Mouse (Mus musculus): Measurements from ENCODE around the gene Pld1.

Gene Pld1

DNA sequence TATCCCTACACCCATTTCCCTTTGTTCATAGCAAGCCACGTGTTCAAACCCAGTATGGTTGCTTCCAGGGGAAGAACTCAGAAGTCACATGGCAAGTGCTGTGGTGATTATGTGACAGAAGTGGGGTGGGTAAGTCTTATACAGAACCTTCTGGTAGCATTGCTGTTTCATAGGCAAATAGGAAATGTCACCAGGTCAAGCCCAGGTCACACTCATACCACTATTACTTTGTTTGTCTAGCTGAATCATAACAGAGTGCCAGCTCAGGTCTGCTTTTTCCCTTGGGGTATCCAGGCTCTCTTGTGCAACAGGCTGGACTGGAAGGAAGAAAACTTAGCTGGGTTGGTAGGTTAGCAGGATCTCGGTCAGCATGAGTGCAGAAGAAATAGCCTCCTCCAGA lies 219.5 kb downstream of the Pld1 start:
- DNase-seq (ENCODE audit: low spot score in 2 of 2) = no peak

DNA sequence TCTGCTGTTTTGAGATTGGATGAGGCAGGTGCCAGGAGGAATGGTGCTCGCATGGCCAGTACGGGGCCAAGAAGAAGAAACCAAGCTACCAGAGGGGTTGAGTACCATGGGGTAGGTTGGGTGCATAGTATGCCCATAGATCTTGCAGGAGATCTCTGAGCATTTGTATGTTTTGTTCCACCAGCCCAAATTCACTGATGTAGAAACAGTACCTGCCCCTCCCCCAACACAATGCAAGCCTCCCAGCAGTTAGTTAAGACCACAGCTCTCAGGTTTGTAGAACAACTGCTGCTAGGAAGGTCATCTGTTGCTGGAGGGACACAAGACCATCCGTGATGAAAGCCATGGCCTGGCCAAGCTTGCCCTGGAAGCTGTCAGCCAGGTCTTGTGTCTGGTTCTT lies 220.4 kb downstream of the Pld1 start:
- DNase-seq (ENCODE audit: low spot score in 2 of 2) = no peak

GRCm38 (mm10) chr3:28162346-28162745 lies 223.9 kb downstream of the Pld1 start:
- no peak for DNase-seq (ENCODE audit: low spot score in 2 of 2)

DNA sequence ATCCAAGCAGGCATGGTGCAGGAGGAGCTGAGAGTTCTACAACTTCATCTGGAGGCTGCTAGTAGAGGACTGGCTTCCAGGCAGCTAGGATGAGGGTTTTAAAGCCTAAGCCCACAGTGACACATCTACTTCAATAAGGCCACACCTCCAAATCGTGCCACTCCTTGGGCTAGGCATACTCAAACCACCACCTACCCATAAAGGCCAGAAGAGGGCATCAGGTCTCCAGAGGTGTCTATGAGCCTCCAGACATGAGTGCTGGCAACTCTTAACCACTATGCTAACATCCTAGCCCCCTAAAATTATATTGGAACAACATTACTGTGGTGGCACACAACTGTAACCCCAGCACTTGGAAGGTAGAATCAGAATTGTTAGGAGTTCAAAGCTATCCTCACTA lies 226.2 kb downstream of the Pld1 start:
- DNase-seq (ENCODE audit: low spot score in 2 of 2) = no peak

DNA sequence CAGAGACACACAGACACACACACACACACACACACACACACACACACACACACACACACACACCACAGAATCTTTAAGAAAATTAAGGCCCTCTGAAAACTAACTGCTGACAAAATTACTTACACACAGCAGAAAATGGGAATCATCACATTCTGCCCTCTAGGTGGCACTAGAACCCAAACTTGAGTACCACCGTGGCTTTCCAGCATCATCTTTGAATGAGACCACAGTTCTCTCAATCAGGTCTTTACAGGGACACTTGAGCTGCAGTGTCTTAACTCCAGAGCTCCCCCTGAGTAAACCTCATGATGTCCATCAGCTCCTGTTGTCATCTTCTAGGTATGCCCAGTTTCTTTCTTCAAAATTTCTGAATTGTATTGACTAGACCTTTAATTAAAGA lies 227.1 kb downstream of the Pld1 start:
- peak; percentile 26 to 71 for DNase-seq (ENCODE audit: low spot score in 2 of 2)

DNA sequence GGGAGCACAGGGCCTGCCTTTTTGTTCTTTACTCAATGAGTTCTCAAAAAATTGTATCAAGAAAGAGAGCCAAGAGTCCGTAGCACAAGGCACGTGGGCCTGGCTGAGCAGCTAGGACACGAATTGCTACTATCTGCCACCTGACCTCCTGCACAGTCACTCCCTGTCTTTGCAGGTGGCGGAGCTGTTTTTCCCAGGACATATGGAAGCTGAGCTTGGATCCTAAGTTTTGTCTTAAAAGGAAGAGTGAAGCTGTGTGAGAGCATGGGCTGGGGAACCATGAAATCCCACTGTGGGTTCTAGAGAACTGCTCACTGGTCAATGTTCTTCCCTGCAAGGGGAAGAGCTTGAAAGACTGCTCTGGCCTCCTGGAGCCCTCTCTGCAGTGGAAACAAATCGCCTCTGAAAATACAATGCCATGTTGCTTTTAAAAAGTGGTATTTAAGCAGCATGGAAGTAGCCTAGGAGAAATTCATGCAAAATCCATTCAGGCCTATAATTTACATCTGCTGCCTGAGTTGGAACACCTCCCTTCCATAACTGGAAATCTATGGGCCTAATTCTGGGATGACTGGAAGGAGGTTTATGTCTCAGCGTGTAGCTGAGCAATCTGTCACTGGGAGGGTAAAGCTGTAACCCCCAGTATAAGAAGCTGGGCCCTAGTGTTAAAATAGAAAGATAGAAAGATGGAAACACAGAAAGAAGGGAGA lies 229.5 kb downstream of the Pld1 start:
- no peak for DNase-seq (ENCODE audit: low spot score in 2 of 2)

- peak; percentile 65 to 81 for DNase-seq (ENCODE audit: low spot score in 2 of 2)
Measured at GRCm38 (mm10) chr3:28170911-28171618, 232.6 kb downstream of the Pld1 start.

DNA sequence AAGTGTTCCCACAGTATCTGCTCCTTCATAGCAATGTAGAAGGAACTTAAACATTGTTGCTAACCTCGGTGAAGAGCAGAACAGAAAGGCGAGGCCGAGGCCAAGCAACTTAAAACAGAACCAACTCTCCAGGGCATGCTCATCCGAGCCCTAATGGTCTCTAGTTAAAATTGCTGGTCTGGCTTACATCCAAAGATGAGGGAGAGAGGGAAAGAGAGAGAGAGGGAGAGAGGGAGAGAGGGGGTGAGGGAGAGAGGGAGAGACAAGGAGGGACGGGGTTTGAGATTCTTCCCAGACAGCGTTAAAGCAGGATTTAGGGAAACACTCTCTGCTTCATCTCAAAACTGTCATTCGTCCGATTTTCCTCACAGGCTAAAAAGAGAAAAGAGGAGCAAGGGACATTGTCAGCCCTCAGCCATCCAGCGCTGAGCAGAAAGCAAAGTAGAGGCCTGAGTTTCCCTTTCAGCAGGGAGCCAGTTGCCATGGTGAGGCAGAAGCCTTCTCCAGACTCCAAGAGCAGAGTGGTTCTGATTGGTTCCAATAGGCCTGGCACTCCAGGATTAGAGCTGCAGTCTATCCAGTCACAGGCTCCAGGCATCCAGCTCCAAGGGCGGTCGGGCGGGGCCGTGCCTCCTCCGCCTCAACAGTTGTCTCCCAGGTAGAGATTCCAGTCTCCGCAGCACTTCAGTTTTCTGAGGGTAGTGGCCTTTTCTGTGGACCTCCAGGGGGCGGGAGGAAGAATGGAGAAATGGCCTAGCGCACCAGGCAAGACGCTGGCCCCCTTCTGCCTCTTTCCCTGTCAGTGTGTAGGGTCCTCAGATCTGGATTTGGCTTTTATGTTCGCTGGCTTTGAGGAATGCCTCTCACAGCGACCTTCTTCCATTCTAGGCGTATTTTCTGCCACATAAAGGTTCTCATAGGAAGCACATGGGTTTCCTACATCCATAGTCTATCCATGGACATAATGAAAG lies 237.8 kb downstream of the Pld1 start:
- no peak for DNase-seq (ENCODE audit: low spot score in 2 of 2)

- no peak for DNase-seq (ENCODE audit: low spot score in 2 of 2)
Measured at GRCm38 (mm10) chr3:28178333-28178732, 239.8 kb downstream of the Pld1 start.

Measured in thymus, postnatal 10 days (tissue).